Mouse (Mus musculus): ENCODE results near the gene Psen2. TPM values are rescaled to one million over a fixed set of nuclear protein-coding genes. Genes with fewer than 3 reads are reported as not detected.
A peak's percentile ranks its signal among the peaks of the same experiment; 100 is the strongest.

Psen2 gene
- total and polyA plus RNA-seq, 3 experiments: 23.4 to 46.1 (median 45.3) TPM

DNA sequence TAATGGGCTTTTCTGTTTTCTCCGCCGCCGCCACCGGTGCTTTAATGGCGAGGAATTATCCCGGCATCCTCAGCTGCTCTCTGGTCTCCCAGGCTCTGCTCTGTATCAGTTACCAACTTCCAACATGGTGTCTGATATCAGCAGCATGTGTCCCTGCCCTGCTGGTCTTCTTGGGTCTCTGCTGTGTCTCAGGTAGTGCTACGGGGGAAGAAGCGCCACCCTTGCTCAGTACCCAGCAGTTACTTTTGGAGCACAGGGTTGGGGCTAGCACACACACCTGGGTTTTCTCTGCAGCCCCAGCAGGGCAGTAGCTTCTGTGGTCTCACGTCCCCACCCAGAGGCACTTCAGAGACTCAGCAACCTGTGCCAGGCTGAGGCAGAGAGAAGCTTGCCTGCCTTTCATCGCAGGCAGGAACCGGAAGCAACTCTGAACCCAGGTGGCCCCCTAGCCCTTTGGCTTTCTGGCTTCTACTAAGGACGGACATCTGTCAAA is 37.0 kb downstream of the Psen2 start:
- Histone ChIP-seq H3K79me2 (replicated peaks; ENCODE audit: control insufficient read depth, extremely low read depth, insufficient read depth, poor library complexity, severe bottlenecking) (no peaks in the 10 kb centered on the region), H3K36me3 (replicated peaks in 1 of 2; ENCODE audit: control insufficient read depth in 1 of 2, insufficient read depth in 1 of 2, low read length in 1 of 2) (peaks cover 5 to 43% of the 10 kb centered on the region in 2 experiments), H3K4me1 (ENCODE audit: control insufficient read depth in 1 of 2, insufficient read depth in 2 of 2) (peaks cover 18 to 32% of the 10 kb centered on the region in 2 experiments), H3K4me3 (replicated peaks in 1 of 3; ENCODE audit: low read depth in 2 of 3, low read length in 2 of 3, poor library complexity in 1 of 3) (peak overlapping the region; percentile 24 to 37 (median 33)), H3K4me2 (ENCODE audit: insufficient read depth, low read depth, poor library complexity, severe bottlenecking) (peak overlapping the region; percentile 30), H3K9me3 (replicated peaks; ENCODE audit: low read length) (no peaks in the 10 kb centered on the region), H3K9ac (ENCODE audit: insufficient read depth, low read depth) (peak overlapping the region; percentile 39), H3K27me3 (replicated peaks) (no peaks in the 10 kb centered on the region), H3K27ac (ENCODE audit: insufficient read depth, low read depth) (peak overlapping the region; percentile 44)
- in situ Hi-C loops (cut with MboI; ENCODE audit: low pct_ligation_motif_present, low pct_unique_long_range_greater_than_20kb, low sequenced_read_pairs): no loop called here
- DNase-seq (ENCODE audit: extremely low read depth): peak; percentile 69
- TF ChIP-seq ZMIZ1 (IDR thresholded peaks at IDR 0.05; ENCODE audit: low read depth, low read length) (no peak), TCF12 (IDR thresholded peaks at IDR 0.05; ENCODE audit: low read depth, low read length) (peak; percentile 31; the same call in 1 of the 2 replicates), HCFC1 (IDR thresholded peaks at IDR 0.05; ENCODE audit: low read depth, low read length) (no peak), EP300 (IDR thresholded peaks at IDR 0.05; ENCODE audit: low read length) (no peak), CTCF (conservative IDR thresholded peaks at IDR 0.05 in 1 of 2, IDR thresholded peaks at IDR 0.05 in 1 of 2; ENCODE audit: low read depth in 2 of 2, low read length in 2 of 2) (peak in 1 of 2 experiments; percentile 75; a peak in 2 of 4 replicates), E2F4 (IDR thresholded peaks at IDR 0.05; ENCODE audit: insufficient replicate concordance, low read depth, low read length) (no peak), MAZ (IDR thresholded peaks at IDR 0.05; ENCODE audit: low read depth, low read length) (no peak), CHD2 (IDR thresholded peaks at IDR 0.05; ENCODE audit: low read length) (no peak), GABPA (IDR thresholded peaks at IDR 0.05; ENCODE audit: insufficient replicate concordance, low read depth, low read length) (no peak), BHLHE40 (IDR thresholded peaks at IDR 0.05; ENCODE audit: low read depth, low read length) (no peak), NELFE (IDR thresholded peaks at IDR 0.05; ENCODE audit: low read depth, low read length) (0 out of 2 replicates have a peak, but pooled peaks have one; percentile 4), MXI1 (IDR thresholded peaks at IDR 0.05; ENCODE audit: low read depth, low read length) (peak; percentile 64; the same call in 1 of the 2 replicates), MYC (IDR thresholded peaks at IDR 0.05; ENCODE audit: low read depth, low read length) (0 out of 2 replicates have a peak, but pooled peaks have one; percentile 43), SIN3A (IDR thresholded peaks at IDR 0.05; ENCODE audit: low read length) (peak; percentile 83; the same call in 1 of the 2 replicates), MAFK (IDR thresholded peaks at IDR 0.05; ENCODE audit: insufficient replicate concordance, low read length) (no peak), SMC3 (IDR thresholded peaks at IDR 0.05; ENCODE audit: low read depth, low read length) (peak; percentile 71), JUN (IDR thresholded peaks at IDR 0.05; ENCODE audit: insufficient read depth, low read depth, low read length) (no peak), RCOR1 (conservative IDR thresholded peaks at IDR 0.05; ENCODE audit: low read depth, low read length) (no peak), UBTF (IDR thresholded peaks at IDR 0.05; ENCODE audit: low read depth, low read length) (no peak), NRF1 (IDR thresholded peaks at IDR 0.05; ENCODE audit: low read depth, low read length) (no peak), MEF2A (IDR thresholded peaks at IDR 0.05; ENCODE audit: borderline replicate concordance, low read depth, low read length) (0 out of 2 replicates have a peak, but pooled peaks have one; percentile 9), IRF4 (IDR thresholded peaks at IDR 0.05; ENCODE audit: low read depth, low read length) (0 out of 2 replicates have a peak, but pooled peaks have one; percentile 15), PAX5 (IDR thresholded peaks at IDR 0.05; ENCODE audit: low read length) (no peak), USF1 (IDR thresholded peaks at IDR 0.05; ENCODE audit: low read depth, low read length) (no peak), ETS1 (conservative IDR thresholded peaks at IDR 0.05; ENCODE audit: low read depth, low read length) (0 out of 2 replicates have a peak, but pooled peaks have one; percentile 20), JUND (conservative IDR thresholded peaks at IDR 0.05; ENCODE audit: low read depth, low read length) (no peak), KAT2A (IDR thresholded peaks at IDR 0.05; ENCODE audit: insufficient replicate concordance, low read length) (no peak), ZNF384 (IDR thresholded peaks at IDR 0.05; ENCODE audit: low read depth, low read length) (no peak), CHD1 (IDR thresholded peaks at IDR 0.05; ENCODE audit: low read depth, low read length) (no peak), RAD21 (IDR thresholded peaks at IDR 0.05; ENCODE audit: low read depth, low read length) (peak; percentile 86), POLR2A (IDR thresholded peaks at IDR 0.05; ENCODE audit: low read depth, low read length) (peak; percentile 47; the same call in 1 of the 2 replicates), MAX (IDR thresholded peaks at IDR 0.05; ENCODE audit: low read length) (peak; percentile 45; the same call in 1 of the 2 replicates), POLR2AphosphoS2 (IDR thresholded peaks at IDR 0.05; ENCODE audit: low read depth, low read length) (no peak), ELF1 (IDR thresholded peaks at IDR 0.05; ENCODE audit: low read depth, low read length) (peak; percentile 79), USF2 (conservative IDR thresholded peaks at IDR 0.05; ENCODE audit: low read depth, low read length) (no peak), ZC3H11A (IDR thresholded peaks at IDR 0.05; ENCODE audit: low read depth, low read length) (no peak), ZKSCAN1 (IDR thresholded peaks at IDR 0.05; ENCODE audit: borderline replicate concordance, low read depth, low read length) (no peak), TBP (conservative IDR thresholded peaks at IDR 0.05; ENCODE audit: low read depth, low read length) (no peak)
- dilution Hi-C loops (cut with MboI; ENCODE audit: extremely low pct_ligation_motif_present, extremely low pct_unique_long_range_greater_than_20kb, low sequenced_read_pairs): no loop called here

Data from CH12.LX (cell line).